Mouse (Mus musculus) embryonic facial prominence, embryonic 15.5 days (tissue): ENCODE results near the gene Ifi35. TPM values are rescaled to one million over a fixed set of nuclear protein-coding genes. Genes with fewer than 3 reads are reported as not detected.
"Not testable (repeated sequence)": the region's sequence is repeated elsewhere in the genome, so short reads cannot be mapped to it uniquely, and the experiment has no call there.

Experiments used
- ATAC-seq: fragments of 200-750 bp; cut with Nextera tagmentation; 2 replicates; pipeline ENCODE4 v1.8.0; 2017; ENCODE audit warnings: low read depth, moderate TSS enrichment; ENCODE audit not compliant: insufficient number of reproducible peaks, low FRiP score, low TSS enrichment
- H3K27ac ChIP-seq: fragments of 300-500 bp; sonication (generic); replicated peaks from 2 replicates; pipeline ENCODE4 v1.5.1; 2015; ENCODE audit warnings: mild to moderate bottlenecking, inconsistent platforms
- H3K27me3 ChIP-seq: fragments of 300-500 bp; sonication (generic); 2 replicates; pipeline ENCODE4 v1.6.1; 2015; ENCODE audit warnings: inconsistent platforms
- H3K36me3 ChIP-seq: fragments of 300-500 bp; sonication (generic); 2 replicates; pipeline ENCODE4 v1.6.1; 2015; ENCODE audit warnings: mild to moderate bottlenecking, inconsistent platforms
- H3K4me1 ChIP-seq: fragments of 300-500 bp; sonication (generic); 2 replicates; pipeline ENCODE4 v1.6.1; 2015; ENCODE audit warnings: inconsistent platforms
- H3K4me2 ChIP-seq: fragments of 300-500 bp; sonication (generic); replicated peaks from 2 replicates; pipeline ENCODE4 v1.6.1; 2015; ENCODE audit warnings: mild to moderate bottlenecking, inconsistent platforms
- H3K4me3 ChIP-seq: fragments of 300-500 bp; sonication (generic); replicated peaks from 2 replicates; pipeline ENCODE4 v1.5.1; 2015; ENCODE audit warnings: mild to moderate bottlenecking, inconsistent platforms
- H3K9ac ChIP-seq: fragments of 300-500 bp; sonication (generic); 2 replicates; pipeline ENCODE4 v1.6.1; 2015; ENCODE audit warnings: inconsistent platforms
- H3K9me3 ChIP-seq: fragments of 300-500 bp; sonication (generic); replicated peaks from 2 replicates; pipeline ENCODE4 v1.6.1; 2016; ENCODE audit warnings: inconsistent platforms
- WGBS: fragments of 180-500 bp; shearing (Covaris S2); methylation state at CpG from one replicate; pipeline ENCODE4 v1.1.7; 2015; 5-methylcytosine and 5-hydroxymethylcytosine counted together
- polyA plus RNA-seq: library from polyadenylated mRNA; unstranded; fragments of >200 nt; fragmentation: Nextera tagmentation; extraction: Ambion mirVana; gene quantifications from 2 replicates; pipeline ENCODE4 v1.2.1, GENCODE M21; 2015

Gene Ifi35
- polyA plus RNA-seq, 1 experiment from 2014 or later, result 17.8 TPM

DNA sequence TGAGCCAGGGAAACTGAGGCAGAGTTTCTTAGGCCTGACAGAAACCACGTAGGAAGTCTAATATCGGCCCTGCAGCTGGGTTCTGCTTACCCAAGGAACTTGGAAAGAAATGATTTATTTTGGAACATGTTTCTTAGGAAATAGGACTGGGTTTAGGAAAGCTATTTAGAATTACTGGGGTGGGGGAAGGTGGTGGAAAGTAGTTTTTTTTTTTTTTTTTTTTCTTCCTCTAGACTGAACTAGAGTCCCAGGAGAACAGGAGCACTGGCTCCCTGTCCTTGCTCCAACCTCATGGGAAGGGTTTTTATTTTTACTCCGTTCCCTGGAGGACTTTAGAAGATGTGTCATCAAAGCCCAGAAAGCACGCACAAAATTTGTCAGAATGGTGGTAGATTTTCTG lies 20.9 kb downstream of the Ifi35 start:
- no peak overlapping the region for H3K27ac ChIP-seq
- peak overlapping the region; percentile 72 for H3K4me3 ChIP-seq
- peak overlapping the region; percentile 97 for H3K4me2 ChIP-seq
- H3K27me3 ChIP-seq, result no peaks in the 10 kb centered on the region
- H3K9ac ChIP-seq, result no peak overlapping the region
- no peaks in the 10 kb centered on the region for H3K36me3 ChIP-seq
- ATAC-seq, result no peak
- WGBS, result 57% methylated on average over 4 of the region's 4 CpGs
- peaks cover 35% of the 10 kb centered on the region for H3K4me1 ChIP-seq
- no peaks in the 10 kb centered on the region for H3K9me3 ChIP-seq

DNA sequence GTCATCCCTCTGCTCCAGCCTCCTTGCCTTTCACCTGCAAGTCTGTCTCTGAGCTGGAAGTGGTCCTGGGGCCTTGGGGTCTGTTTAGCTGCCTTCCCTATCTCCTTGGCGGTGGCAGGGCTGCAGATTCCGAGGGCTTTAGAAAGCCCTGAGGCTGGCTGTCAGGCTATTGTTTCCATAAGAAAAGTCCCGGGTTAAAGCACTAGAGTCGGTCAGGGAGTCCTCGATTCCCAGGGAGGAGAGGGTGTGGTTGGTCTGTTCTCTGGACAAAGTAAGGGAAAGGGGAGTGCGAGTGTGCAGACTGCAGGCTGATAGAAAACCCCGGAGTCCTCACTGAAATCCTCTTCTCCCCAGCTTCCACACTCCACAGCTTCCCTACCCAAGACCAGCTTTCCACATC lies 22.0 kb downstream of the Ifi35 start:
- H3K27me3 ChIP-seq, result no peaks in the 10 kb centered on the region
- H3K4me3 ChIP-seq, result no peak overlapping the region
- no peak overlapping the region for H3K9ac ChIP-seq
- 31% methylated on average over 7 of the region's 7 CpGs for WGBS
- no peak overlapping the region for H3K4me2 ChIP-seq
- no peak overlapping the region for H3K27ac ChIP-seq
- no peaks in the 10 kb centered on the region for H3K36me3 ChIP-seq
- H3K9me3 ChIP-seq, result no peaks in the 10 kb centered on the region
- H3K4me1 ChIP-seq, result peaks cover 25% of the 10 kb centered on the region
- ATAC-seq, result no peak

DNA sequence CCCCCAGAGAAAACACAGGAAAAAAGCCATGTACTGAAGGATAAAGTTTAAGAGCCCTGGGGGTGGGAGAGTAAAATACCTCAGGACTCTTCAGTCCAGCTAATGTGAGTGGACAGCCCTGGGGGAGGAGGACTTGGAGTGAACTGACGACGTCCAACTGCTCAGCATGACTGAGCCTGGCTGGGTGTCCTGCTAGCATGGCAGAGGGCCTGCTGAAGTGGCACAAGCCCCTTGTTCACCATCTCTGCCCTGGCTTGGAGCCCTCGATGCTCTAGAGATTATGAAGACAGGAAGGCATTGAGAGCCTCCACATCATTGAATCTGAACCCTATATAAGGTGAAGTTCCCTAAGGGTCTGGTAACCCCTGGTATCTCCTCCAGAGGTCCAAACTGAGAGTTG lies 23.7 kb downstream of the Ifi35 start:
- Histone ChIP-seq H3K27ac (no peak overlapping the region), H3K9me3 (no peaks in the 10 kb centered on the region), H3K4me2 (no peak overlapping the region), H3K4me1 (peaks cover 18% of the 10 kb centered on the region), H3K27me3 (no peaks in the 10 kb centered on the region), H3K9ac (no peak overlapping the region), H3K4me3 (no peak overlapping the region), H3K36me3 (no peaks in the 10 kb centered on the region)
- ATAC-seq, result no peak
- 46% methylated on average over 3 of the region's 3 CpGs for WGBS

DNA sequence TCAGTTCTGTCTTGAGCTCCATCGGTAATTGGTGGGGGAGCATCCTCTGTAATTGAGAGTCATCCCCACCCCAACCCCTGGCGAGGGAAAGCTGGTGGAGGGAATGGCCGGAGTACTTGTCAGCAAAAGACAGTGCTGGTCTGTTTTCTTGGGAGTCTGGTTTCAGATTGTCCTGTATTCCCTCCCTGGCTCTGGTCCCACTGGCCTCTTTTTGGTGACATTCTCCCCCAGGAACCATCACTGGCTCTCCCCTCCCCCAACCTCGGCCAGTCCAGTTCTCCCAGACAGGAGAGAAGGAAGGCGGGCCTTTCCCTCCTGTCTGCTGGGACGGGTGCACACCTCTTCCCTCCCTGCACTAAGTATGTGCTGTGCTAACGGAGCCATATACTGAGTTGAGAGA lies 24.1 kb downstream of the Ifi35 start:
- H3K36me3 ChIP-seq, result no peaks in the 10 kb centered on the region
- H3K27ac ChIP-seq, result no peak overlapping the region
- 39% methylated on average over 7 of the region's 7 CpGs for WGBS
- no peak for ATAC-seq
- H3K9me3 ChIP-seq, result no peaks in the 10 kb centered on the region
- no peak overlapping the region for H3K4me2 ChIP-seq
- peaks cover 14% of the 10 kb centered on the region for H3K4me1 ChIP-seq
- no peak overlapping the region for H3K4me3 ChIP-seq
- H3K9ac ChIP-seq, result no peak overlapping the region
- no peaks in the 10 kb centered on the region for H3K27me3 ChIP-seq

DNA sequence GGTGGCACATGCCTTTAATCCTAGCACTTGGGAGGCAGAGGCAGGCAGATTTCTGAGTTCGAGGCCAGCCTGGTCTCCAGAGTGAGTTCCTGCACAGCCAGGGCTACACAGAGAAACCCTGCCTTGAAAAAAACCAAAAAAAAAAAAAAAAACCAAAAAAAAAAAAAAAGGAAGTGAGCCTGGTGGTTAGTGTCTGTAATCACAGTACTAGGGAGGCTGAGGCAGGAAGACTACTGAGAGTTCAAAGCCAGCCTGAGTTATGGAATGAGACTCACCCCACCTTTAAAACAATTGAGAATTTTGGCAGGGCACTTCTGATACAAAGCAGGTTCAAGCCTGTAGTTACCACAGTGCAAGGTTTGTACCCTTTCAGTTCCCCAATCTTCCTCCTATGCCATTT lies 25.5 kb downstream of the Ifi35 start:
- not testable (repeated sequence) for H3K4me2 ChIP-seq, H3K36me3 ChIP-seq, H3K9ac ChIP-seq, H3K4me3 ChIP-seq, H3K27ac ChIP-seq, H3K27me3 ChIP-seq, H3K9me3 ChIP-seq, ATAC-seq, H3K4me1 ChIP-seq
- WGBS, result 61% methylated on average over 1 of the region's 1 CpGs

DNA sequence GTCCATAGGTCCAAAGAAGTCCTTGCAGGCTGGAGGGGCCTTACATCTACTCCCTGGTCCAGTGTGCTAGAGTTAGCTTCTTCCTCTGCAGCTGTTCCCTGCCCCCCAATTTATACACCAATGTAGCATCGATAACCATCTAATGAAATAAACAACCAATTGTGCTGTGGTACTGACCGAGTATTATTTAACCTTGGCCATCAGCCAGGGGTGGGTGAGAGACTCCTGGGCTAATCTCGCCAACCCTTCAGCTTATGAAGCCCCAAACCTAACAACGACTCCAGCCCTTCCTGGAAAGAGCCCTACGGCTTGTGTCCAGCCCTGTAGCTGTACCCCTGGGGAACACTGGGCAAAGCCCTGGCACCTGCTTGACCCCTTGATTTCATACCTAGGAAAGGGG lies 26.1 kb downstream of the Ifi35 start:
- H3K36me3 ChIP-seq, result no peaks in the 10 kb centered on the region
- H3K27ac ChIP-seq, result no peak overlapping the region
- 76% methylated on average over 5 of the region's 5 CpGs for WGBS
- no peak overlapping the region for H3K9ac ChIP-seq
- H3K27me3 ChIP-seq, result no peaks in the 10 kb centered on the region
- no peak overlapping the region for H3K4me2 ChIP-seq
- H3K9me3 ChIP-seq, result no peaks in the 10 kb centered on the region
- 0 out of 2 replicates have a peak, but pooled peaks cover 4% of the 10 kb centered on the region for H3K4me1 ChIP-seq
- no peak overlapping the region for H3K4me3 ChIP-seq
- ATAC-seq, result no peak

DNA sequence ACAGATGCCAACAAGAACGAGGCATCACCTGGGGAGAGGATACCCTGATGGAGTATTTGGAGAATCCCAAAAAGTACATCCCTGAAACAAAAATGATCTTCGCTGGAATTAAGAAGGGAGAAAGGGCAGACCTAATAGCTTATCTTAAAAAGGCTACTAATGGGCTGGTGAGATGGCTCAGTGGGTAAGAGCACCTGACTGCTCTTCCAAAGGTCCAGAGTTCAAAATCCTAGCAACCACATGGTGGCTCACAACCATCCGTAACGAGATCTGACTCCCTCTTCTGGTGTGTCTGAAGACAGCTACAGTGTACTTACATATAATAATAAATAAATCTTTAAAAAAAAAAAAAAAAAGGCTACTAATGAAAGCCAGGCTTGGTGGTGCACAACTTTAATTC lies 28.2 kb downstream of the Ifi35 start:
- WGBS, result 88% methylated on average over 4 of the region's 4 CpGs
- not testable (repeated sequence) for H3K27ac ChIP-seq, H3K4me3 ChIP-seq, H3K4me1 ChIP-seq, ATAC-seq, H3K9ac ChIP-seq, H3K27me3 ChIP-seq, H3K4me2 ChIP-seq, H3K36me3 ChIP-seq, H3K9me3 ChIP-seq

DNA sequence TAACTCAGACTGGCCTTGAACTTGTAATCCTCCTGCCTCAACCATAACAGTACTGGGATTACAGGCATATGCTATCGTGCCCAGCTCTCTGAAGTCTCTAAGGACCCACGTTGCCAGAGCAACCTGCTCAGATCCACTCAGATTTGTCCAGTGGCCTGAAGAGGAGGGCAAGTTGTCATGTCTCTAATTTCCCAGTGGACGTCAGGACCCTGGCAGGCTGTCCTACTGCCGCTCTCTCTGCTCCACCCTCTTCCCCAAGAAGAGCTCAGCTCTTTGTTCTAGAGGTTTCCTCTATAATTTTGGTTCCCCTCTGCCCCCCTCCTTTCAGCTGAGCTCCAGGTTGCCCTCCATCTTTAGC lies 29.0 kb downstream of the Ifi35 start:
- no peak for ATAC-seq
- 40% methylated on average over 4 of the region's 4 CpGs for WGBS
- H3K4me3 ChIP-seq, result no peak overlapping the region

DNA sequence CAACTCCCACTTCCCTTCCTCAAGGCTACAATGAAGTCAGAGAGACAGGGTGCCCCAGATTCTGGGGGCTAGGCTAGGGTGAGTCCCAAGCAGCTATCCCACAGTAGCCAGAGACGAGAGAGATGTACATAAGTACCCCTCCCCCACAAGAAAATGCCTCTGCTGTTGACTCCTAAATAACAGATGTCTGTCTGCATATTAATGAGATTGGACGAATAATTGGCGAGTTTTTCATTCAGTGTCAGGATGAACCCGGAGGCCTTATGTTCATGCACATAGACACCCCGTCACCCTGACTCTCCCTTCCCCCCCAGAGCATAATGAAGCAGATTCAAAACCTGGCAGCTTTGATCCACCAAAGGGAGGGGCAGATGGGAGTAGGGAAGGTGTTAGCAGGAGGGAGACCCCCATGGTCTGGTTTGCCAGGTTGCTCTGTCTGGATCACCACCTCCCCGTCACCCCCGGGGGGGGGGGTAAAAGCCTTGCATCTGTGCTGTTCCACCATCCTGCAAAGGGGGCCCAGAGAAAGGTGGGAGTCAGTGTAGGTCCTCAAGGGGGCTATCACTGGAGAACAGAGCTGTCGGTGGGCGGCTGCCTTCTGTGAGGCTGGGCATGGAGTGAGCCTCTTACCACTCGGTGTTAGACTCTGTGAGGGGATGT lies 29.5 kb downstream of the Ifi35 start:
- Histone ChIP-seq H3K27ac (no peak overlapping the region), H3K4me1 (0 out of 2 replicates have a peak, but pooled peaks cover 7% of the 10 kb centered on the region), H3K27me3 (no peaks in the 10 kb centered on the region), H3K9ac (no peak overlapping the region), H3K36me3 (no peaks in the 10 kb centered on the region), H3K9me3 (no peaks in the 10 kb centered on the region), H3K4me2 (no peak overlapping the region), H3K4me3 (no peak overlapping the region)
- WGBS, result 53% methylated on average over 10 of the region's 10 CpGs
- no peak for ATAC-seq

More for the DNA sequence above, 29.0 kb downstream of the Ifi35 start:
- 0 out of 2 replicates have a peak, but pooled peaks cover 7% of the 10 kb centered on the region for H3K4me1 ChIP-seq
- H3K4me2 ChIP-seq, result no peak overlapping the region
- no peaks in the 10 kb centered on the region for H3K36me3 ChIP-seq
- no peaks in the 10 kb centered on the region for H3K27me3 ChIP-seq
- H3K27ac ChIP-seq, result no peak overlapping the region
- H3K9me3 ChIP-seq, result no peaks in the 10 kb centered on the region
- no peak overlapping the region for H3K9ac ChIP-seq

DNA sequence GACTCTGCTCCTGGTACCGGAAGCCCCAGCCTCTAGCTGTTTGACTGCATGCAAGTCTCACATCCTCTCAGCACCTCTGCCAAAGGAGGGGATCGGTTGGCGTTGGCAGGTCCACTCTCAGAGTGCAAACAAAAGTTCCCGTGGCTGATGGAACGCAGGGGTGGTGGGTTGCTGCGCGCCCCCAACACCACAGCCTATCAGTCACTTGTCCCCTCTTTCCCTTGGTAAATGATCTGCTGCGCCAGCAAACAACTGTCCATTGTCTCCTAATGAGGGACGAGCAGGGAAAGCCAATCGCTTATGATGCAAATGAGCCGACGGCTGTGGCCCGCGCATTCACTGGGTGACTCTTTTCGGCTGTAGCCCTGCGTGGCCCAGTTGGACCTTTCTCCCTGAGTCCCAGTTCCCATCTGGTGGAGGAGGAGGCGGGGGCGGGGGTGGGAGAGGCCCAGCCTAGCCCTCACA lies 31.0 kb downstream of the Ifi35 start:
- ATAC-seq, result no peak
- Histone ChIP-seq H3K27ac (no peak overlapping the region), H3K36me3 (no peaks in the 10 kb centered on the region), H3K27me3 (no peaks in the 10 kb centered on the region), H3K9ac (no peak overlapping the region), H3K4me2 (peak overlapping the region; percentile 19; the same call in 1 of the 2 replicates), H3K9me3 (no peaks in the 10 kb centered on the region), H3K4me1 (0 out of 2 replicates have a peak, but pooled peaks cover 7% of the 10 kb centered on the region), H3K4me3 (no peak overlapping the region)
- 14% methylated on average over 18 of the region's 18 CpGs for WGBS

DNA sequence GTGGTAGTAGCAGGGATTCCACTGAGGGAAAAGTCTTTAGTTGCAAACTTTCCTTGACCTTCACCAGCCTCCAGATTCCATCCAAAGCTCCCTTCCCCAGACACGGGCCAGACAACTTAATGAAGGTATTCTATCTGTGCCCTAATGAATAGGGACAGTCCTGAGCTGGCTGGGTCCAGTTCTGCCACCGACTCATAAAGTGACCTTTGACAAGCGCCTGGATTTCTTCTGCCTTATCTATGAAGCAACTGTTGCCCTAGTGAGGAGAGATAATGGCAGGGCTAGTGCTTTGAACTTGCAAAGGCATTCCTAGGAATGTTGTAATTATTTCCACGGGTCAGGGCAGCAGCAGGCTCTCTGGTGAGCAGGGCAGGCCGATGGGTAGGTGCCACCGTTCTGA lies 32.7 kb downstream of the Ifi35 start:
- no peak for ATAC-seq
- Histone ChIP-seq H3K36me3 (no peaks in the 10 kb centered on the region), H3K27me3 (no peaks in the 10 kb centered on the region), H3K4me1 (0 out of 2 replicates have a peak, but pooled peaks cover 7% of the 10 kb centered on the region), H3K27ac (no peak overlapping the region), H3K9ac (no peak overlapping the region), H3K4me3 (no peak overlapping the region), H3K4me2 (no peak overlapping the region), H3K9me3 (no peaks in the 10 kb centered on the region)
- 53% methylated on average over 6 of the region's 6 CpGs for WGBS

DNA sequence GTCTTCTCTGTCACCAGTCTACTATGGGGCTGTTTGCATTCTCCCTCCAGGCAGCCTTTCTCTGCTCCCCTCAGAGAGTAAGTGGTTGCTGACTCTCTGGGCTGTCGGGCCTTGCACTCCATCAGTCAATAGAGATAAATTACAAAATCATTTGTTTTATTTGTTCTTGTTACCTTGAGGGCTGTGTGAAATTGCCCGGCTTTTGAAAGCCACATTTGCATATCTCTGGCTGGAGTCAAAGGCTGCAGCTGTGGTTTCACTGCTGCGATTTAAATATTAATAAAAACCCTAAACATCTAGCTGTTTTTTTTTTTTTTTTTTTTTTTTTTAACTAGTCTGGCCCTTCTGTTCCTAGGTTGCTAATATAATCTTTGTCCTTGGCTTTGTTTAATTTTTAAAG lies 35.6 kb downstream of the Ifi35 start:
- Histone ChIP-seq H3K4me2 (no peak overlapping the region), H3K36me3 (peaks cover 12% of the 10 kb centered on the region; the same call in 1 of the 2 replicates), H3K4me1 (0 out of 2 replicates have a peak, but pooled peaks cover 7% of the 10 kb centered on the region), H3K4me3 (no peak overlapping the region), H3K9ac (no peak overlapping the region), H3K9me3 (no peaks in the 10 kb centered on the region), H3K27me3 (no peaks in the 10 kb centered on the region), H3K27ac (no peak overlapping the region)
- 56% methylated on average over 3 of the region's 3 CpGs for WGBS
- no peak for ATAC-seq
